Mouse (Mus musculus) midbrain, embryonic 11.5 days (tissue): ENCODE results near the gene Oaz1. TPM values are rescaled to one million over a fixed set of nuclear protein-coding genes. Genes with fewer than 3 reads are reported as not detected.

Experiments
- ATAC-seq: fragments of 200-750 bp; cut with Nextera tagmentation; 2 replicates; pipeline ENCODE4 v1.8.0; 2017; ENCODE audit warnings: moderate TSS enrichment, moderate library complexity; ENCODE audit not compliant: low FRiP score
- DNase-seq: peaks from one replicate; pipeline ENCODE4 v3.0.0; 2015; ENCODE audit warnings: low spot score; ENCODE audit errors: missing footprints
- H3K27ac ChIP-seq: fragments of 300-500 bp; sonication (generic); 2 replicates; pipeline ENCODE4 v1.5.1; 2014; ENCODE audit warnings: low read depth, low read length
- H3K27me3 ChIP-seq: fragments of 300-500 bp; sonication (generic); 2 replicates; pipeline ENCODE4 v1.6.1; 2014; ENCODE audit warnings: mild to moderate bottlenecking, low read length, moderate library complexity, mixed read lengths; ENCODE audit not compliant: control insufficient read depth, insufficient read depth
- H3K36me3 ChIP-seq: fragments of 300-500 bp; sonication (generic); 2 replicates; pipeline ENCODE4 v1.6.1; 2014; ENCODE audit warnings: mild to moderate bottlenecking, low read length, moderate library complexity, mixed read lengths; ENCODE audit not compliant: control insufficient read depth, insufficient read depth
- H3K4me1 ChIP-seq: fragments of 300-500 bp; sonication (generic); 2 replicates; pipeline ENCODE4 v1.6.1; 2014; ENCODE audit warnings: low read length; ENCODE audit not compliant: control insufficient read depth, insufficient read depth
- H3K4me2 ChIP-seq: fragments of 300-500 bp; sonication (generic); 2 replicates; pipeline ENCODE4 v1.6.1; 2014; ENCODE audit warnings: mild to moderate bottlenecking, moderate library complexity
- H3K4me3 ChIP-seq: fragments of 300-500 bp; sonication (generic); 2 replicates; pipeline ENCODE4 v1.5.1; 2014; ENCODE audit warnings: low read depth, low read length
- H3K9ac ChIP-seq: fragments of 300-500 bp; sonication (generic); 2 replicates; pipeline ENCODE4 v1.6.1; 2014; ENCODE audit warnings: low read length
- H3K9me3 ChIP-seq: fragments of 300-500 bp; sonication (generic); 2 replicates; pipeline ENCODE4 v1.6.1; 2016; ENCODE audit warnings: low read length; ENCODE audit not compliant: control insufficient read depth
- WGBS: fragments of 180-500 bp; shearing (Covaris S2); extraction: QIAGEN DNeasy Blood & Tissue Kit; methylation state at CpG from one replicate; pipeline ENCODE4 v1.1.7; 2014; 5-methylcytosine and 5-hydroxymethylcytosine counted together
- polyA plus RNA-seq: library from polyadenylated mRNA; unstranded; fragments of >200 nt; fragmentation: Nextera tagmentation; extraction: Ambion mirVana; gene quantifications from 2 replicates; pipeline ENCODE4 v1.2.1, GENCODE M21; 2014

Gene Oaz1
- polyA plus RNA-seq, result 1,723 and 1,824 TPM in 2 replicates

DNA sequence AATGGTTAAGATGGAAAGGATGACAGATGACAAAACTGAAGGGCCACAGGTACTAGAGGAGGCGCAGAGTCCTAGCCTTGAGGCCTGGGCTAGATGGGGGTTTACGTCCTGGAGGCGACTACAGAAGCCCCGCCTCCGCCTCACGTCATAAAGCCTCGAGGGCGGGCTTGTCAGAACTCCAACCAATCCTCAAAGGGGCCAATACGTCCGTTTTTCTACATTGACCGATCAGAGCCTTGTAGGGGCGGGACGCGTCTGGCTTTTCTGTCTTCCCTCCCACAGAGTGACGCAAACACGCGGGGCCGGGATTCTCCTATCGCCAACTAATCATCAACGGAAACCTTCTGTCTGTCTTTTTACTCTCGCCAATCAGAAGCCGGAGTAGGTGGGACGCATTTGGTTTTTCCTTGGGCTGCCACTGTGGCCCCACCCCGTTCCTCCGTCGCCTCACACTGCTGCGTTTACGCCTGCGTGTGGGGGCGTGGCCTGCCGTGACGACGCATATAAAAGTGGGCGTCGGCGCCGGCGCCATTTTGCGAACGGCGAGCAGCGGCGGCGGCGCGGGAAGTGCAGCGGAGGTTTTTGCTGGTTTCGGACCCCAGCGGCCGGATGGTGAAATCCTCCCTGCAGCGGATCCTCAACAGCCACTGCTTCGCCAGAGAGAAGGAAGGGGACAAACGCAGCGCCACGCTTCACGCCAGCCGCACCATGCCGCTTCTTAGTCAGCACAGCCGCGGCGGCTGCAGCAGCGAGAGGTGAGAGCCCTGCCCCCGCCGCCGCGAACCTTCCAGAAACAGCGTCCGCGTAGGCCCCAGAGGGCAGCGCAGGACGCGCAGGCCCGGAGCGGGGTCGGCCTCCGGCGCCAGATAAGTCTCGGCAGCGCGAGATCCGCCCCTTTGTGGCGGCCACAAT is at the start of gene Oaz1:
Gene Oaz1 (plus strand): TSS at position 506 of the 912 bp plus-strand sequence.
- peak within 1 kb of the TSS; percentile 73 for H3K27ac ChIP-seq
- peak within 1 kb of the TSS; percentile 91 for H3K9ac ChIP-seq
- peaks cover 8% of the 10 kb centered on the region; the same call in 1 of the 2 replicates for H3K36me3 ChIP-seq
- H3K4me3 ChIP-seq, result peak within 1 kb of the TSS; percentile 78
- H3K4me1 ChIP-seq, result peaks cover 19% of the 10 kb centered on the region
- no peaks in the 10 kb centered on the region for H3K27me3 ChIP-seq
- WGBS, result under 1% methylated on average over 78 of the region's 82 CpGs
- H3K9me3 ChIP-seq, result no peaks in the 10 kb centered on the region
- peak within 1 kb of the TSS; percentile 87 for H3K4me2 ChIP-seq
- DNase-seq, result peak; percentile 99
- ATAC-seq, result peak; percentile 96

DNA sequence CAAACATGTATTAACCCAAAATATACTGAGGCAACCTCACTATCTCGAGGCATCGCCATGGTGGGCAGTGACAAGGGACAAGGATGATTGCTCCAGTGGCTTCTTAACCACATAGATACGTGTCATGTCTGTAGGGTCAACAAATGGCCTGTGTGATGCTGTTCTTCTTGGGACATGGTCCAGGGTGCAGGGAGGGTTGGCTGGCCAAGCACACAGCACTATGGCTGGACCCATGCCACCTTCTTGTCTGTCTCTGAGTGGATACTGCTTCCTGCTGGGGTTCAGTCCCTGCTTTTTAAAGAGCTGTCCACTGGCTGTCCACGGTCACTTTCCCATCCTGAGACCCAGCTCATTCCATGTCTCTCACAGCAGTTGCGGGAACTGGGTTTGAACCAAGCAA is 49.3 kb upstream of the Oaz1 start:
- Histone ChIP-seq H3K4me2 (no peak overlapping the region), H3K4me3 (no peak overlapping the region), H3K9me3 (no peaks in the 10 kb centered on the region), H3K36me3 (peaks cover 15% of the 10 kb centered on the region), H3K27ac (no peak overlapping the region), H3K4me1 (no peaks in the 10 kb centered on the region), H3K27me3 (no peaks in the 10 kb centered on the region), H3K9ac (no peak overlapping the region)
- 93% methylated on average over 5 of the region's 5 CpGs for WGBS
- DNase-seq (no peak), ATAC-seq (no peak)

DNA sequence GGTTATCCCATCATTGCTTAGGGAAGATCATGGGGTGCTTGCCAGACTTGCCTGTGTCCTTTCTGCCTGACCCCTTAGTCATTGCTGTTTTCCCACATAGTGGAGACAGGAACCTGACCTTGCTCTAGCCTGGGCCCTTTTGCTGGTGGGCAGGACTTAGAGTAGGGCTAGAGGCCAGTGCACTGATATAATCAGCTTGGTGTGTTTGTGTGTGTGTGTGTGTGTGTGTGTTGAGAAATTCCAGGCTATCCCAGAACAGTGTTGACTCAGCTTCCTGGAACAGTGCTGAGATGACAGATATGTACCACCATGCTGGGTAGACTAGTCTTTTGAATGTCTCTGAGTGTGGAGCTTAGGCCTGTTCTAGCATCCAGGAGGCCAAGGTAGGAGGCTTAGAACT is 46.9 kb upstream of the Oaz1 start:
- no peak overlapping the region for H3K4me2 ChIP-seq
- no peak overlapping the region for H3K27ac ChIP-seq
- H3K27me3 ChIP-seq, result no peaks in the 10 kb centered on the region
- peaks cover 27% of the 10 kb centered on the region for H3K36me3 ChIP-seq
- DNase-seq, result no peak
- H3K9me3 ChIP-seq, result no peaks in the 10 kb centered on the region
- ATAC-seq, result no peak
- no peaks in the 10 kb centered on the region for H3K4me1 ChIP-seq
- H3K4me3 ChIP-seq, result no peak overlapping the region
- no peak overlapping the region for H3K9ac ChIP-seq

DNA sequence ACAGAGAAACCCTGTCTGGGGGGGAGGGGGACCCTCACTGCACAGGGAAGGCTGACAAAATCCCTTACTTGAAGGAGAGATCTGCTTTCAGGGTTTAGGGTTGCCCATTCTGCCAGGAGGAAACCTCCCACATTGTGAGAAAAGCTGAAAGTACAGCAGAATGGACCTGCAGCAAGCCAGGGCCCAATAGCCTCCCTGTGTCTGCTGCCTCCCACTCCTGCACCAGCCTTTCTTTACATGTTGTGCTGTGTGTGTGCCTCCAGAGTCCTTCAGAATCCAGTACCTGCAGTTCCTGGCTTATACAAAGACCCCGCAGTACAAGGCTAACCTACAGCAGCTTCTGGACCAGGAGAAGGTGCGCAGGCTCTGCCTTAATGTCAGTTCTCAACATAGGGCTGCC is 42.2 kb upstream of the Oaz1 start:
- Histone ChIP-seq H3K4me3 (no peak overlapping the region), H3K9ac (no peak overlapping the region), H3K4me1 (no peaks in the 10 kb centered on the region), H3K4me2 (no peak overlapping the region), H3K36me3 (peaks cover 46% of the 10 kb centered on the region), H3K27me3 (no peaks in the 10 kb centered on the region), H3K27ac (no peak overlapping the region), H3K9me3 (no peaks in the 10 kb centered on the region)
- ATAC-seq (no peak), DNase-seq (no peak)
- 96% methylated on average over 2 of the region's 2 CpGs for WGBS

DNA sequence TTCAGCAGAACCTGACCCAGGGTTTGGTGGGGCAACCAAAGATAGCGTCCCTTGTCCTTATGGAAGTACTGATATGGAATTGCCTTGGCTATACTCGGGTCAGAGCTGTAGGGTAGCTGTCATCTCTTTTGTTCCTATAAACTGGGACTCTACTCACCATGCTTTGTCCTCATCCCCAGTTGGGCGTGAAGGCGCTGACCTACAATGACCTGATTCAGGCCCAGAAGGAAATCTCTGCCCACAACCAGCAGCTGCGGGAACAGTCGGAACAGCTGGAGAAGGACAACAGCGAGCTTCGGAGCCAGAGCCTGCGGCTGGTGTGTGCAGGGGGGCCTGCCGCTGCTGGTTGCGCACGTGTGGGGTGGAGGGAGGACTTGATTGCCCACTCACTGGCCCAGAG is 41.6 kb upstream of the Oaz1 start:
- DNase-seq (no peak), ATAC-seq (no peak)
- Histone ChIP-seq H3K4me2 (no peak overlapping the region), H3K36me3 (peaks cover 46% of the 10 kb centered on the region), H3K27ac (no peak overlapping the region), H3K9me3 (no peaks in the 10 kb centered on the region), H3K4me1 (no peaks in the 10 kb centered on the region), H3K27me3 (no peaks in the 10 kb centered on the region), H3K9ac (no peak overlapping the region), H3K4me3 (no peak overlapping the region)
- 71% methylated on average over 12 of the region's 12 CpGs for WGBS

DNA sequence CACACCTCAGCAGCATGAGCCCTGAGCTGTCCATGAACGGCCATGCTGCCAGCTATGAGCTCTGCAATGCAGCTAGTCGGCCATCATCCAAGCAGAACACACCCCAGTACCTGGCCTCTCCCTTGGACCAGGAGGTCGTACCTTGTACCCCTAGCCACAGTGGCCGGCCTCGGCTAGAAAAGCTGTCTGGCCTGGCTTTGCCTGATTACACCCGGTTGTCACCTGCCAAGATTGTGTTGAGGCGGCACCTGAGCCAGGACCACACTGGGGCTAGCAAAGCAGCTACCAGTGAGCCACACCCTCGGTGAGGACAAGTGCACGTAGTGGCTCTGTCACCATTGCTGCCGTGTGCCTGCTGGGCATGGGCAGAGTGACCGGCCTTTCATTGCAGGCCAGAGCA is 40.5 kb upstream of the Oaz1 start:
- ATAC-seq, result no peak
- peaks cover 52% of the 10 kb centered on the region for H3K36me3 ChIP-seq
- H3K27me3 ChIP-seq, result no peaks in the 10 kb centered on the region
- 91% methylated on average over 11 of the region's 11 CpGs for WGBS
- H3K4me3 ChIP-seq, result no peak overlapping the region
- no peak overlapping the region for H3K4me2 ChIP-seq
- H3K9ac ChIP-seq, result no peak overlapping the region
- no peaks in the 10 kb centered on the region for H3K4me1 ChIP-seq
- no peak for DNase-seq
- no peak overlapping the region for H3K27ac ChIP-seq
- H3K9me3 ChIP-seq, result no peaks in the 10 kb centered on the region

DNA sequence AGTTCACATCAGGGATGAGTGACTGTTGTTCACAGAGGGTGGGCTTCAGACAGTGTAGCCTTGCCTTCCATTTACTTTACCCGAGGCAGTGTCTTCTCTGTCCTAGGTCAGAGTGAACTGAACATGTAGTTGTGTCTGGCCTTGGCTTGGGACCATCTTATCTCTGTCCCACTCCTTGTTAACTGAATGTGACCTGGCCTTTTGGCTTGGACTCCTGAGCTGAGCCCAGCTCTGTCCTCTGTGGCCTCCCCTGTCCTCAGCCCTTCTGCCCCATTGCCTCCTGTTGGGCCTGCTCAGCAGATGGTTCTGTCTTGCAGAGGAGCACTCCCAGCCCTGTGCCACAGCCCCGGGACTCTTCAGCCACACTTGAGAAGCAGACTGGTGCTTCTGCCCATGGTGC is 38.9 kb upstream of the Oaz1 start:
- Histone ChIP-seq H3K27ac (no peak overlapping the region), H3K9me3 (no peaks in the 10 kb centered on the region), H3K36me3 (peaks cover 55% of the 10 kb centered on the region), H3K9ac (no peak overlapping the region), H3K27me3 (no peaks in the 10 kb centered on the region), H3K4me3 (no peak overlapping the region), H3K4me1 (no peaks in the 10 kb centered on the region), H3K4me2 (no peak overlapping the region)
- no peak for DNase-seq
- ATAC-seq, result no peak
- 78% methylated on average over 2 of the region's 2 CpGs for WGBS

DNA sequence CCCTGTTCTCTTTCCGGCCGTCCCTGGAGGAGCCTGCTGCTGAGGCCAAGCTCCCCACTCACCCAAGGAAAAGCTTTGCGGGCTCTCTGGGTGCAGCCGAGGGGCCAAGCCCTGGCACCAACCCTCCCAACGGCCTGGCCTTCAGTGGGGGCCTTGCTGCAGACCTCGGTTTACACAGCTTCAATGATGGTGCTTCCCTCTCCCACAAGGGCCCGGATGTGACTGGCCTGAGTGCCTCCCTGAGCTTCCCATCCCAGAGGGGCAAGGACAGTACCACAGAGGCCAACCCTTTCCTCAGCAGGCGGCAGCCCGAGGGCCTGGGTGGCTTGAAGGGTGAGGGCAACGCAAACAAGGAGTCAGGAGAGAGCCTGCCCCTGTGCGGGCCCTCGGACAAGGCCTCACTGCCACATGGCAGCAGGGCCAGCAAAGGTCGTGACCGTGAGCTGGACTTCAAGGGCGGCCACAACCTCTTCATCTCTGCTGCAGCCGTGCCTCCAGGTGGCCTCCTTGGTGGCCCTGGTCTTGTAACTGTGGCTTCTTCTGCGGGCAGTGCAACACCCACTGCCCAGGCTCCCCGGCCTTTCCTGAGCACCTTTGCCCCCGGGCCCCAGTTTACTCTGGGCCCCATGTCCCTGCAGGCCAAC is 35.6 kb upstream of the Oaz1 start:
- Histone ChIP-seq H3K27ac (no peak overlapping the region), H3K9me3 (no peaks in the 10 kb centered on the region), H3K4me1 (no peaks in the 10 kb centered on the region), H3K4me3 (no peak overlapping the region), H3K9ac (no peak overlapping the region), H3K36me3 (peaks cover 42% of the 10 kb centered on the region), H3K4me2 (no peak overlapping the region), H3K27me3 (no peaks in the 10 kb centered on the region)
- WGBS, result 91% methylated on average over 19 of the region's 19 CpGs
- DNase-seq (no peak), ATAC-seq (no peak)

DNA sequence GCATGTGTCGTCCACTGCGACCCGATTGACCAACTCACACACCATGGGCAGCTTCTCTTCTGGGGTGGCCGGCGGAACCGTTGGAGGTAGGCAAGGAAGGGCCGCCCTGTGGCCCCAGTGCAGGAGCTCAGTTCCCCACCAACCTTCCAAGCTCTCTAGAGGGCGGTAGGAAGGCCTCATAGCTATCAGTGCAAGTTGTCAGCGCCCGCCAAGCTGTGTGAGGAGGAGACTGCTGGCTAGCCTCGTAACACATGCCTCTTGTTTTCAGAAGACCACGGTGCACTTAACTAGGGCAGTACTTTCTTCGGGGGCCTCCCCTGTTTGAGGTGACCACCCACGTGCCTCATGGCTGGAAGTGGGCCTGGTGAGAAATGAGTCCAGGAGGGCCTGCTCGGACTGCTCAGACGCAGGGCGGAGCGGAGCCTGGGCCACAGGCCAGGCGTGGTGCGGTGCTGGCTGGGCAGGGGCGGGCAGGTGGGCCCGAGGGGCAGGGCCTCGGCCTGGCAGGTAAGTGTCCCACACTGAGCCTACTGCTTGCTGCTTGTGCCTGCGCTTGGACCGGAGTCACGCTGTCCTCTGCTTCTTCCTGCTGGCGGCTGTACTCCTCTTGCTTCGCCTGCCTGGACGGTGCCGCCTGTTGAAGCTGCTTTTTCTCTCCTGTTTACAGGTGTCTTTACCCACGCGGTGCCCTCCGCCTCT is 34.8 kb upstream of the Oaz1 start:
- H3K36me3 ChIP-seq, result peaks cover 37% of the 10 kb centered on the region
- H3K4me3 ChIP-seq, result no peak overlapping the region
- H3K4me1 ChIP-seq, result peaks cover 5% of the 10 kb centered on the region
- no peaks in the 10 kb centered on the region for H3K27me3 ChIP-seq
- no peak overlapping the region for H3K27ac ChIP-seq
- H3K4me2 ChIP-seq, result no peak overlapping the region
- DNase-seq (no peak), ATAC-seq (no peak)
- H3K9ac ChIP-seq, result no peak overlapping the region
- WGBS, result 85% methylated on average over 33 of the region's 33 CpGs
- no peaks in the 10 kb centered on the region for H3K9me3 ChIP-seq
